Mouse (Mus musculus): ENCODE measurements around the gene Rhebl1.

Gene Rhebl1

GRCm38 (mm10) chr15:98914903-98915302 is 20.6 kb upstream of the Rhebl1 start:
- DNase-seq (ENCODE audit: low spot score in 2 of 2) = no peak

GRCm38 (mm10) chr15:98904692-98905091 is 10.4 kb upstream of the Rhebl1 start:
- DNase-seq (ENCODE audit: low spot score in 2 of 2) = no peak

GRCm38 (mm10) chr15:98902600-98902999 is 8.3 kb upstream of the Rhebl1 start:
- DNase-seq (ENCODE audit: low spot score in 2 of 2) = no peak

- no peak for DNase-seq (ENCODE audit: low spot score in 2 of 2)
Measured at GRCm38 (mm10) chr15:98901530-98901929, 7.2 kb upstream of the Rhebl1 start.

- DNase-seq (ENCODE audit: low spot score in 2 of 2) = no peak
Measured at GRCm38 (mm10) chr15:98897928-98898800, 3.8 kb upstream of the Rhebl1 start, which contains the start of gene Dhh. Gene Dhh, minus strand, starts transcription at chr15:98898540.

GRCm38 (mm10) chr15:98897495-98897894 is 3.2 kb upstream of the Rhebl1 start:
- no peak for DNase-seq (ENCODE audit: low spot score in 2 of 2)

GRCm38 (mm10) chr15:98895635-98896589 is 1.6 kb upstream of the Rhebl1 start:
- no peak for DNase-seq (ENCODE audit: low spot score in 2 of 2)

- no peak for DNase-seq (ENCODE audit: low spot score in 2 of 2)
Measured at GRCm38 (mm10) chr15:98894746-98895634, 650 bp upstream of the Rhebl1 start.

- no peak for DNase-seq (ENCODE audit: low spot score in 2 of 2)
Measured at GRCm38 (mm10) chr15:98893036-98893435, 1.3 kb downstream of the Rhebl1 start.

- no peak for DNase-seq (ENCODE audit: low spot score in 2 of 2)
Measured at GRCm38 (mm10) chr15:98891907-98892606, 2.3 kb downstream of the Rhebl1 start.

GRCm38 (mm10) chr15:98891198-98891742 is 3.1 kb downstream of the Rhebl1 start:
- no peak for DNase-seq (ENCODE audit: low spot score in 2 of 2)

- DNase-seq (ENCODE audit: low spot score in 2 of 2) = no peak
Measured at GRCm38 (mm10) chr15:98887526-98887925, 6.8 kb downstream of the Rhebl1 start.

- DNase-seq (ENCODE audit: low spot score in 2 of 2) = no peak
Measured at GRCm38 (mm10) chr15:98886667-98887387, 7.5 kb downstream of the Rhebl1 start.

GRCm38 (mm10) chr15:98884106-98884505 is 10.2 kb downstream of the Rhebl1 start:
- DNase-seq (ENCODE audit: low spot score in 2 of 2) = no peak

- no peak for DNase-seq (ENCODE audit: low spot score in 2 of 2)
Measured at GRCm38 (mm10) chr15:98883661-98884060, 10.7 kb downstream of the Rhebl1 start.

GRCm38 (mm10) chr15:98881656-98882008 is 12.7 kb downstream of the Rhebl1 start:
- DNase-seq (ENCODE audit: low spot score in 2 of 2) = no peak

GRCm38 (mm10) chr15:98880978-98881655 is 13.2 kb downstream of the Rhebl1 start:
- DNase-seq (ENCODE audit: low spot score in 2 of 2) = peak; percentile 71 to 77

GRCm38 (mm10) chr15:98877331-98877730 is 17.0 kb downstream of the Rhebl1 start:
- peak in 1 of 2 experiments; percentile 48 for DNase-seq (ENCODE audit: low spot score in 2 of 2)
